Mouse (Mus musculus) bone marrow macrophage, adult 2 months (primary cell): ENCODE measurements at regions not wholly inside any gene's neighbourhood (a gene's known extent, or its start where the extent isn't known, plus 50 kb on each side); places are given as distances from the start of the nearest gene placed in this dataset.

Experiments
- H3K27ac ChIP-seq: 2 replicates; pipeline ENCODE4 v1.5.1; 2012; ENCODE audit warnings: low read depth, low read length; ENCODE audit not compliant: insufficient read depth
- H3K4me1 ChIP-seq: 2 replicates; pipeline ENCODE4 v1.6.1; 2012; ENCODE audit warnings: low read length; ENCODE audit not compliant: control insufficient read depth, insufficient read depth
- H3K4me3 ChIP-seq: 2 replicates; pipeline ENCODE4 v1.5.1; 2012; ENCODE audit warnings: mild to moderate bottlenecking, low read length, moderate library complexity; ENCODE audit not compliant: insufficient read depth
- CTCF ChIP-seq: IDR thresholded peaks from 2 replicates; pipeline ENCODE4 v1.5.1; 2012; ENCODE audit warnings: low read depth, mild to moderate bottlenecking, low read length, moderate library complexity
- POLR2A ChIP-seq: IDR thresholded peaks from 2 replicates; pipeline ENCODE4 v1.6.1; 2012; ENCODE audit warnings: mild to moderate bottlenecking, low read depth, low read length, borderline replicate concordance

DNA sequence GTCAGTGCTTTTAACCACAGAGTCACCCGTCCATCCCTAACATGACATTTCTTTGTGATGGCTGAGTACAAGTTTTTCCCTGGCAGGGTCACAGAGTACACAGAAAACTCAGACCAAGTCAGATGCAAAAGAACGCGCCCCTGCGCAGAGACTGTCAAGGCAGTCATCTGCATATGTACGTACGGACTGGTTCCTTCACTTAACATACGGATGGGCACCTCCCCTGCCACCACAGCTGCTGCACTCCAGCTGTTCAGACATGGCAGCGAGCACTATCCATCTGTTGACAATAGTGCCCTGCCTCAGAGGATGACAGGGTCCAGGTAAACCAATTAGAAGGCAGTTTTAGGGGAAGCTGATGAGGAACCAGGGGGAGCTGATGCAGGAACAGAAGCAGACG is 63.3 kb upstream of the Sulf2 start:
- no peak for TF ChIP-seq CTCF
- TF ChIP-seq POLR2A, result no peak
- H3K27ac ChIP-seq, result no peak overlapping the region
- no peaks in the 10 kb centered on the region for H3K4me1 ChIP-seq
- no peak overlapping the region for H3K4me3 ChIP-seq

- Histone ChIP-seq H3K4me1 (no peaks in the 10 kb centered on the region), H3K4me3 (no peak overlapping the region), H3K27ac (no peak overlapping the region)
- no peak for TF ChIP-seq CTCF
- no peak for TF ChIP-seq POLR2A
These were observed 61.0 kb upstream of the Sulf2 start for GRCm38 (mm10) chr2:166216512-166216865.

GRCm38 (mm10) chr2:166215610-166216511 is 60.4 kb upstream of the Sulf2 start:
- no peak for TF ChIP-seq CTCF
- no peak for TF ChIP-seq POLR2A

DNA sequence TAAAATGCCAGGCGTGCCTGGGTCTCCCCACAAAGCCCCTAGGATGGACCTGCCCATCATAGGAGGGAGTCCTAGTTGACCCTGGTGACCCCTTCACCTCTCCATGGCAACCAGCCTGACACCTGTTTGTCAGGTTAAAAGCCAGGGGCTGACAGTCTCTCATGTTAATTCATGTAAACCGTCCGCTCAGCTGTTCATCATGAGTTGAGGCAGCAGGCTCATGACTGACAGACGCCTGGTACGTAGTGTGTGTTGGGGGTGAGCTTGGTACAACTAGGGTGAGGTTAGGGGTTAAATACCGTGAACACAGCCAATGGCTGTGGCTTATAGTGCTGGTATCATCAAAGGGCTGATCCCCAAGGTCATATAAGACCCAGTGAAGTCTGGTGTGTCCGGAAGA is 59.7 kb upstream of the Sulf2 start:
- Histone ChIP-seq H3K4me1 (no peaks in the 10 kb centered on the region), H3K27ac (no peak overlapping the region), H3K4me3 (no peak overlapping the region)
- TF ChIP-seq POLR2A, result no peak
- no peak for TF ChIP-seq CTCF

More at GRCm38 (mm10) chr2:166215610-166216511, 60.4 kb upstream of the Sulf2 start:
- H3K4me3 ChIP-seq, result no peak overlapping the region
- no peak overlapping the region for H3K27ac ChIP-seq
- no peaks in the 10 kb centered on the region for H3K4me1 ChIP-seq

DNA sequence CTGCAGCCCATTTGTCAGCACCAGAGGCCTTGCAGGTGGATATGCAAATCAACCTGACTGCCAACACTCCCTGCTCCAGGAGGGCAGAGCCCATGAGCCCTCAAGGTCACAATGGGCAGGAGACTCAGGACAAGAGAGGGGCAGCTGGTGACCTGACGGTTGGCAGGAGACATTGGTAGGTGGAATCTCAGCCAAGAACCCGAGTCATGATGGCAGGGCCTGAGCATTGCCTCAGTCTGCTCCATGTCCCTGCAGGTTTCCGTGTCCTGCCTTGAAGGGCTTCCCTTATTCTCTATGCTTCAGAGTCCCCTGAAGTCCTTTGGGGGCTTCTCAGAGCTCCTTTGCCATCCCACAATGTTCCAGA is 51.7 kb upstream of the Sulf2 start:
- Histone ChIP-seq H3K4me1 (no peaks in the 10 kb centered on the region), H3K27ac (no peak overlapping the region), H3K4me3 (no peak overlapping the region)
- TF ChIP-seq CTCF (no peak), POLR2A (no peak)

DNA sequence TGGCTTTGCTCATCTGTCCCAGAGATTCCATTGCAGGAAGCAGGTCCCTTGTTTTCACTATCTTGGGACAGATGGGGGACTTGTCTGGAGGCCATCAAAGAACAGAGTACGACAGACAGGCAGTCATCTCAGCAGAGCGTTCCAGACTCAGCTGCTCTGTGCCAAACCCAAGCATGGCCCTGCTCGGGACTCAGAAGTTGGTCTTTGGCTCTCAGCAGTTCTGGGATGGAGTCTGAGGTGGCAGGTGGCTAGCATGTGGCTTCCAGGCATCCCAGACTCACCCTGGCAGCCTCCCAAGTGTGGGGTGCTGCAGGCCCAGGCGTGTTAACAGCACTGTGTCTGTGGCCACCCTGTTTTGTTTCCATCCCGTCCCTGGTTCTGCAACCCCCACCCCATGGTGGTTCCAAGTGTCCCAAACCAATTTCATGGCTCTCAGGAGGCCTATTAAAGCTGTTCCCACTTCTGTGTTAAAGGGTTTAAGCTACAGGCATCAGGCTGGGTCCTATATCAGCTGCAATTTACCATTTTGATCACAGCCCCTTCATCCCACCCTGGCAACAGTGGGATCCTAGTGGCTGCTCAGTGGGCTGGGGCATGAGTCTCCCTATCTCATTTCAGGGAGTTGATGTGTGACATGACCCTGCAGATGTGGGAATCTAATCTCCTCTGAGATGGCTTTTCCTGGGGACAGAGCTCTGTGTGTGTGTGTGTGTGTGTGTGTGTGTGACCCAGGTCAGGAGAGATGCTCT is 51.1 kb upstream of the Sulf2 start:
- TF ChIP-seq CTCF (no peak), POLR2A (no peak)
- H3K4me3 ChIP-seq, result no peak overlapping the region

More for the DNA sequence above, 51.1 kb upstream of the Sulf2 start:
- H3K27ac ChIP-seq, result no peak overlapping the region
- no peaks in the 10 kb centered on the region for H3K4me1 ChIP-seq
